Mouse (Mus musculus): ENCODE data around the gene Ankfn1. TPM values are rescaled to one million over a fixed set of nuclear protein-coding genes. Genes with fewer than 3 reads are reported as not detected.

The Ankfn1 gene
- polyA plus RNA-seq, 1 experiment = not detected

GRCm38 (mm10) chr11:89772941-89773340 is 4.5 kb downstream of the Ankfn1 start:
- no peak overlapping the region for H3K27ac ChIP-seq (ENCODE audit: insufficient read depth, low read length)
- TF ChIP-seq CTCF (IDR thresholded peaks at IDR 0.05; ENCODE audit: borderline replicate concordance, insufficient read depth, low read length) (no peak), POLR2A (IDR thresholded peaks at IDR 0.05; ENCODE audit: low read depth, low read length) (no peak)
- no peak overlapping the region for H3K4me3 ChIP-seq (ENCODE audit: insufficient read depth, low read length)
- H3K4me1 ChIP-seq (ENCODE audit: control insufficient read depth, insufficient read depth, low read length) = no peaks in the 10 kb centered on the region

- TF ChIP-seq POLR2A (IDR thresholded peaks at IDR 0.05; ENCODE audit: low read depth, low read length) (no peak), CTCF (IDR thresholded peaks at IDR 0.05; ENCODE audit: borderline replicate concordance, insufficient read depth, low read length) (no peak)
- no peaks in the 10 kb centered on the region for H3K4me1 ChIP-seq (ENCODE audit: control insufficient read depth, insufficient read depth, low read length)
- H3K27ac ChIP-seq (ENCODE audit: insufficient read depth, low read length) = no peak overlapping the region
- no peak overlapping the region for H3K4me3 ChIP-seq (ENCODE audit: insufficient read depth, low read length)
These were observed 11.7 kb downstream of the Ankfn1 start for GRCm38 (mm10) chr11:89765770-89766148.

- Histone ChIP-seq H3K4me1 (ENCODE audit: control insufficient read depth, insufficient read depth, low read length) (no peaks in the 10 kb centered on the region), H3K27ac (ENCODE audit: insufficient read depth, low read length) (no peak overlapping the region), H3K4me3 (ENCODE audit: insufficient read depth, low read length) (no peak overlapping the region)
- TF ChIP-seq POLR2A (IDR thresholded peaks at IDR 0.05; ENCODE audit: low read depth, low read length) (no peak), CTCF (IDR thresholded peaks at IDR 0.05; ENCODE audit: borderline replicate concordance, insufficient read depth, low read length) (no peak)
These were observed 12.3 kb downstream of the Ankfn1 start for GRCm38 (mm10) chr11:89765014-89765769.

GRCm38 (mm10) chr11:89733973-89734693 is 43.3 kb downstream of the Ankfn1 start:
- TF ChIP-seq POLR2A (IDR thresholded peaks at IDR 0.05; ENCODE audit: low read depth, low read length) (no peak), CTCF (IDR thresholded peaks at IDR 0.05; ENCODE audit: borderline replicate concordance, insufficient read depth, low read length) (no peak)
- Histone ChIP-seq H3K4me3 (ENCODE audit: insufficient read depth, low read length) (no peak overlapping the region), H3K27ac (ENCODE audit: insufficient read depth, low read length) (no peak overlapping the region), H3K4me1 (ENCODE audit: control insufficient read depth, insufficient read depth, low read length) (no peaks in the 10 kb centered on the region)

- no peak overlapping the region for H3K4me3 ChIP-seq (ENCODE audit: insufficient read depth, low read length)
- no peaks in the 10 kb centered on the region for H3K4me1 ChIP-seq (ENCODE audit: control insufficient read depth, insufficient read depth, low read length)
- TF ChIP-seq POLR2A (IDR thresholded peaks at IDR 0.05; ENCODE audit: low read depth, low read length) (no peak), CTCF (IDR thresholded peaks at IDR 0.05; ENCODE audit: borderline replicate concordance, insufficient read depth, low read length) (no peak)
- H3K27ac ChIP-seq (ENCODE audit: insufficient read depth, low read length) = no peak overlapping the region
These were observed 43.9 kb downstream of the Ankfn1 start for GRCm38 (mm10) chr11:89733526-89733925.

- H3K4me3 ChIP-seq (ENCODE audit: insufficient read depth, low read length) = no peak overlapping the region
- H3K4me1 ChIP-seq (ENCODE audit: control insufficient read depth, insufficient read depth, low read length) = no peaks in the 10 kb centered on the region
- no peak overlapping the region for H3K27ac ChIP-seq (ENCODE audit: insufficient read depth, low read length)
- TF ChIP-seq CTCF (IDR thresholded peaks at IDR 0.05; ENCODE audit: borderline replicate concordance, insufficient read depth, low read length) (peak; percentile 66; the same call in 1 of the 2 replicates), POLR2A (IDR thresholded peaks at IDR 0.05; ENCODE audit: low read depth, low read length) (no peak)
These were observed 56.6 kb downstream of the Ankfn1 start for GRCm38 (mm10) chr11:89720847-89721246.

- TF ChIP-seq CTCF (IDR thresholded peaks at IDR 0.05; ENCODE audit: borderline replicate concordance, insufficient read depth, low read length) (no peak), POLR2A (IDR thresholded peaks at IDR 0.05; ENCODE audit: low read depth, low read length) (no peak)
- Histone ChIP-seq H3K4me1 (ENCODE audit: control insufficient read depth, insufficient read depth, low read length) (no peaks in the 10 kb centered on the region), H3K27ac (ENCODE audit: insufficient read depth, low read length) (no peak overlapping the region), H3K4me3 (ENCODE audit: insufficient read depth, low read length) (no peak overlapping the region)
These were observed 58.9 kb downstream of the Ankfn1 start for GRCm38 (mm10) chr11:89718491-89718982.

- Histone ChIP-seq H3K27ac (ENCODE audit: insufficient read depth, low read length) (no peak overlapping the region), H3K4me3 (ENCODE audit: insufficient read depth, low read length) (no peak overlapping the region), H3K4me1 (ENCODE audit: control insufficient read depth, insufficient read depth, low read length) (no peaks in the 10 kb centered on the region)
- TF ChIP-seq CTCF (IDR thresholded peaks at IDR 0.05; ENCODE audit: borderline replicate concordance, insufficient read depth, low read length) = no peak
- no peak for TF ChIP-seq POLR2A (IDR thresholded peaks at IDR 0.05; ENCODE audit: low read depth, low read length)
These were observed 61.1 kb downstream of the Ankfn1 start for GRCm38 (mm10) chr11:89716351-89716750.

GRCm38 (mm10) chr11:89708526-89708925 is 68.9 kb downstream of the Ankfn1 start:
- H3K27ac ChIP-seq (ENCODE audit: insufficient read depth, low read length) = no peak overlapping the region
- TF ChIP-seq CTCF (IDR thresholded peaks at IDR 0.05; ENCODE audit: borderline replicate concordance, insufficient read depth, low read length) (no peak), POLR2A (IDR thresholded peaks at IDR 0.05; ENCODE audit: low read depth, low read length) (no peak)
- no peaks in the 10 kb centered on the region for H3K4me1 ChIP-seq (ENCODE audit: control insufficient read depth, insufficient read depth, low read length)
- no peak overlapping the region for H3K4me3 ChIP-seq (ENCODE audit: insufficient read depth, low read length)
